Mouse (Mus musculus) embryonic stem cell, embryonic (primary cell): ENCODE measurements around the gene Olfr1501.
"Not testable (repeated sequence)": the region's sequence is repeated elsewhere in the genome, so short reads cannot be mapped to it uniquely, and the experiment has no call there.

ENCODE experiments used
- CTCF ChIA-PET, 4 experiments: fragments of 300-600 bp in 2 of 4; fragments of 350-600 bp in 2 of 4; sonication (Branson Sonifier 250); formaldehyde crosslinking; loops; one replicate each; lab custom pipeline; 2022; ENCODE audit warnings: inconsistent platforms in 2 of 4; lab: Charles Lee
- POLR2A ChIA-PET, 4 experiments: fragments of 300-600 bp in 2 of 4; fragments of 350-600 bp in 2 of 4; sonication (Branson Sonifier 250); formaldehyde crosslinking; loops; one replicate each; lab custom pipeline; 2022; ENCODE audit warnings: antibody characterized with exemption in 4 of 4, inconsistent platforms in 1 of 4; lab: Charles Lee

Gene Olfr1501

GRCm38 (mm10) chr19:13850592-13850991, at the start of gene Olfr1501:
TSS of gene Olfr1501 (minus strand) at chr19:13850692.
- POLR2A ChIA-PET, CTCF ChIA-PET: not testable (repeated sequence)

- ChIA-PET POLR2A (no interaction called here), CTCF (no interaction called here)
These were observed 47.3 kb upstream of the Olfr1501 start, which contains the start of gene Olfr1504 for GRCm38 (mm10) chr19:13897828-13898227. TSS of gene Olfr1504 (minus strand) at chr19:13897928.

GRCm38 (mm10) chr19:13861495-13861894, 11.0 kb upstream of the Olfr1501 start, which contains the start of gene Olfr1502:
TSS of gene Olfr1502 (plus strand) at chr19:13861795.
- ChIA-PET CTCF (no interaction called here), POLR2A (no interaction called here)

- ChIA-PET POLR2A (no interaction called here), CTCF (no interaction called here)
These were observed 20.1 kb downstream of the Olfr1501 start, which contains the start of gene Olfr1500 for GRCm38 (mm10) chr19:13830388-13830787. TSS of gene Olfr1500 (minus strand) at chr19:13830488.

GRCm38 (mm10) chr19:13828447-13828846, 22.0 kb downstream of the Olfr1501 start:
- CTCF ChIA-PET: no interaction called here
- POLR2A ChIA-PET: no interaction called here

GRCm38 (mm10) chr19:13820847-13821246, 29.6 kb downstream of the Olfr1501 start:
- POLR2A ChIA-PET: no interaction called here
- CTCF ChIA-PET: no interaction called here

GRCm38 (mm10) chr19:13819347-13819746, 31.1 kb downstream of the Olfr1501 start, which contains the start of gene Olfr1499:
TSS of gene Olfr1499 (minus strand) at chr19:13819447.
- CTCF ChIA-PET: interaction anchor here in 1 of 4 experiments (0.7 to 1.4 kb wide), 2 partner anchors 50 to 75 kb away, joined by 3 read pairs; no protein-coding TSS in a partner anchor
- POLR2A ChIA-PET: no interaction called here

- ChIA-PET CTCF (interaction anchor here in 2 of 4 experiments (0.5 to 1.4 kb wide), 4 partner anchors 27 to 826 kb away, joined by 3 to 6 read pairs (median 3); no protein-coding TSS in a partner anchor), POLR2A (no interaction called here)
These were observed 31.7 kb downstream of the Olfr1501 start for GRCm38 (mm10) chr19:13818827-13819226.

- ChIA-PET POLR2A (no interaction called here), CTCF (no interaction called here)
These were observed 37.7 kb downstream of the Olfr1501 start for GRCm38 (mm10) chr19:13812823-13813222.

GRCm38 (mm10) chr19:13805486-13805885, 45.0 kb downstream of the Olfr1501 start:
- CTCF ChIA-PET, POLR2A ChIA-PET: not testable (repeated sequence)

GRCm38 (mm10) chr19:13798102-13798501, 52.4 kb downstream of the Olfr1501 start, which contains the start of gene Olfr1497:
TSS of gene Olfr1497 (minus strand) at chr19:13798202.
- POLR2A ChIA-PET: no interaction called here
- CTCF ChIA-PET: no interaction called here
